Mouse (Mus musculus) hindbrain, embryonic 16.5 days (tissue): ENCODE data around the gene Cbx4. TPM values are rescaled to one million over a fixed set of nuclear protein-coding genes. Genes with fewer than 3 reads are reported as not detected.

Experiments
- ATAC-seq: fragments of 200-750 bp; cut with Nextera tagmentation; 2 replicates; pipeline ENCODE4 v1.8.0; 2017; ENCODE audit warnings: moderate TSS enrichment, moderate library complexity
- H3K27ac ChIP-seq: fragments of 300-500 bp; sonication (generic); 2 replicates; pipeline ENCODE4 v1.5.1; 2014; ENCODE audit warnings: low read depth, mild to moderate bottlenecking, control low read depth, low read length, moderate library complexity
- H3K27me3 ChIP-seq: fragments of 300-500 bp; sonication (generic); replicated peaks from 2 replicates; pipeline ENCODE4 v1.6.1; 2014; ENCODE audit warnings: low read length; ENCODE audit not compliant: control insufficient read depth, insufficient read depth
- H3K36me3 ChIP-seq: fragments of 300-500 bp; sonication (generic); 2 replicates; pipeline ENCODE4 v1.6.1; 2014; ENCODE audit warnings: mild to moderate bottlenecking, low read length, moderate library complexity, mixed read lengths; ENCODE audit not compliant: control insufficient read depth, insufficient read depth
- H3K4me1 ChIP-seq: fragments of 300-500 bp; sonication (generic); 2 replicates; pipeline ENCODE4 v1.6.1; 2014; ENCODE audit warnings: low read depth, low read length; ENCODE audit not compliant: control insufficient read depth, insufficient read depth
- H3K4me2 ChIP-seq: fragments of 300-500 bp; sonication (generic); 2 replicates; pipeline ENCODE4 v1.6.1; 2014; ENCODE audit warnings: mild to moderate bottlenecking, low read length, control low read depth, moderate library complexity
- H3K4me3 ChIP-seq: fragments of 300-500 bp; sonication (generic); 2 replicates; pipeline ENCODE4 v1.5.1; 2014; ENCODE audit warnings: mild to moderate bottlenecking, low read length, control low read depth, moderate library complexity
- H3K9ac ChIP-seq: fragments of 300-500 bp; sonication (generic); 2 replicates; pipeline ENCODE4 v1.6.1; 2014; ENCODE audit warnings: low read depth, mild to moderate bottlenecking, control low read depth, low read length, moderate library complexity
- H3K9me3 ChIP-seq: fragments of 300-500 bp; sonication (generic); 2 replicates; pipeline ENCODE4 v1.6.1; 2014; ENCODE audit warnings: mild to moderate bottlenecking, low read length, moderate library complexity; ENCODE audit not compliant: control insufficient read depth
- WGBS: fragments of 180-500 bp; shearing (Covaris S2); extraction: QIAGEN DNeasy Blood & Tissue Kit; methylation state at CpG from one replicate; pipeline ENCODE4 v1.1.7; 2014; 5-methylcytosine and 5-hydroxymethylcytosine counted together
- polyA plus RNA-seq: library from polyadenylated mRNA; unstranded; fragments of >200 nt; fragmentation: Nextera tagmentation; extraction: Ambion mirVana; gene quantifications from 2 replicates; pipeline ENCODE4 v1.2.1, GENCODE M21; 2015

Cbx4 gene
- polyA plus RNA-seq, 1 experiment from 2014 or later, result 23.4 TPM

GRCm38 (mm10) chr11:119054351-119055345, 31.4 kb downstream of the Cbx4 start:
- WGBS, result 2% methylated on average over 47 of the region's 47 CpGs
- ATAC-seq, result no peak
- Histone ChIP-seq H3K4me2 (peak overlapping the region; percentile 97), H3K4me3 (peak overlapping the region; percentile 39), H3K27ac (peak overlapping the region; percentile 93), H3K36me3 (no peaks in the 10 kb centered on the region), H3K27me3 (peaks cover 35% of the 10 kb centered on the region), H3K9ac (peak overlapping the region; percentile 67), H3K9me3 (no peaks in the 10 kb centered on the region), H3K4me1 (peaks cover 49% of the 10 kb centered on the region)

GRCm38 (mm10) chr11:119053738-119054350, 32.2 kb downstream of the Cbx4 start:
- H3K4me3 ChIP-seq, result peak overlapping the region; percentile 39
- H3K4me2 ChIP-seq, result peak overlapping the region; percentile 97
- H3K27me3 ChIP-seq, result peaks cover 29% of the 10 kb centered on the region
- peak overlapping the region; percentile 67 for H3K9ac ChIP-seq
- peak overlapping the region; percentile 93 for H3K27ac ChIP-seq
- ATAC-seq, result peak; percentile 64
- H3K9me3 ChIP-seq, result no peaks in the 10 kb centered on the region
- H3K4me1 ChIP-seq, result peaks cover 48% of the 10 kb centered on the region
- H3K36me3 ChIP-seq, result no peaks in the 10 kb centered on the region
- 1% methylated on average over 34 of the region's 35 CpGs for WGBS

GRCm38 (mm10) chr11:119053257-119053670, 32.8 kb downstream of the Cbx4 start:
- Histone ChIP-seq H3K36me3 (no peaks in the 10 kb centered on the region), H3K4me2 (peak overlapping the region; percentile 97), H3K4me1 (peaks cover 45% of the 10 kb centered on the region), H3K4me3 (peak overlapping the region; percentile 39), H3K27me3 (peaks cover 27% of the 10 kb centered on the region), H3K9ac (peak overlapping the region; percentile 67), H3K27ac (peak overlapping the region; percentile 93), H3K9me3 (no peaks in the 10 kb centered on the region)
- peak; percentile 92 for ATAC-seq
- under 1% methylated on average over 25 of the region's 42 CpGs for WGBS

GRCm38 (mm10) chr11:119052661-119053256, 33.3 kb downstream of the Cbx4 start:
- peaks cover 45% of the 10 kb centered on the region for H3K4me1 ChIP-seq
- no peak for ATAC-seq

GRCm38 (mm10) chr11:119051927-119052660, 33.9 kb downstream of the Cbx4 start:
- peaks cover 42% of the 10 kb centered on the region for H3K4me1 ChIP-seq
- peak overlapping the region; percentile 65; the same call in 1 of the 2 replicates for H3K9ac ChIP-seq
- H3K27ac ChIP-seq, result no peak overlapping the region
- H3K27me3 ChIP-seq, result peaks cover 32% of the 10 kb centered on the region
- H3K4me2 ChIP-seq, result no peak overlapping the region; the same call in 1 of the 2 replicates
- WGBS, result 6% methylated on average over 15 of the region's 15 CpGs
- no peaks in the 10 kb centered on the region for H3K9me3 ChIP-seq
- H3K4me3 ChIP-seq, result no peak overlapping the region
- no peaks in the 10 kb centered on the region for H3K36me3 ChIP-seq
- peak; percentile 19; the same call in 1 of the 2 replicates for ATAC-seq

More at GRCm38 (mm10) chr11:119052661-119053256, 33.3 kb downstream of the Cbx4 start:
- peak overlapping the region; percentile 89 for H3K27ac ChIP-seq
- peaks cover 28% of the 10 kb centered on the region for H3K27me3 ChIP-seq
- peak overlapping the region; percentile 97 for H3K4me2 ChIP-seq
- no peaks in the 10 kb centered on the region for H3K9me3 ChIP-seq
- 2% methylated on average over 13 of the region's 13 CpGs for WGBS
- H3K9ac ChIP-seq, result peak overlapping the region; percentile 65
- H3K4me3 ChIP-seq, result peak overlapping the region; percentile 39
- no peaks in the 10 kb centered on the region for H3K36me3 ChIP-seq

GRCm38 (mm10) chr11:119051426-119051825, 34.6 kb downstream of the Cbx4 start:
- Histone ChIP-seq H3K9ac (no peak overlapping the region), H3K4me2 (no peak overlapping the region), H3K9me3 (no peaks in the 10 kb centered on the region), H3K4me1 (peaks cover 44% of the 10 kb centered on the region), H3K36me3 (no peaks in the 10 kb centered on the region), H3K27me3 (peaks cover 37% of the 10 kb centered on the region), H3K4me3 (no peak overlapping the region), H3K27ac (no peak overlapping the region)
- no peak for ATAC-seq

GRCm38 (mm10) chr11:119050361-119050760, 35.7 kb downstream of the Cbx4 start:
- no peaks in the 10 kb centered on the region for H3K9me3 ChIP-seq
- no peaks in the 10 kb centered on the region for H3K36me3 ChIP-seq
- H3K27ac ChIP-seq, result no peak overlapping the region
- WGBS, result 3% methylated on average over 2 of the region's 2 CpGs
- no peak for ATAC-seq
- H3K27me3 ChIP-seq, result peaks cover 47% of the 10 kb centered on the region
- H3K4me3 ChIP-seq, result no peak overlapping the region
- peaks cover 41% of the 10 kb centered on the region for H3K4me1 ChIP-seq
- H3K9ac ChIP-seq, result no peak overlapping the region
- H3K4me2 ChIP-seq, result no peak overlapping the region

- Histone ChIP-seq H3K4me1 (peaks cover 36% of the 10 kb centered on the region), H3K27ac (no peak overlapping the region), H3K9ac (no peak overlapping the region), H3K9me3 (no peaks in the 10 kb centered on the region), H3K36me3 (no peaks in the 10 kb centered on the region), H3K4me3 (no peak overlapping the region), H3K27me3 (peaks cover 64% of the 10 kb centered on the region), H3K4me2 (peak overlapping the region; percentile 20; the same call in 1 of the 2 replicates)
- 1% methylated on average over 13 of the region's 13 CpGs for WGBS
- ATAC-seq, result no peak
Observed at GRCm38 (mm10) chr11:119048133-119048510, 37.9 kb downstream of the Cbx4 start.
